Mouse (Mus musculus) liver, embryonic 13.5 days (tissue): Measurements from ENCODE around the gene Prpf31. TPM values are rescaled to one million over a fixed set of nuclear protein-coding genes. Genes with fewer than 3 reads are reported as not detected.

Experiments used
- ATAC-seq: fragments of 200-750 bp; cut with Nextera tagmentation; 2 replicates; pipeline ENCODE4 v1.8.0; 2017; ENCODE audit warnings: low read depth, mild to moderate bottlenecking, moderate number of reproducible peaks, moderate library complexity
- DNase-seq: peaks from one replicate; pipeline ENCODE4 v3.0.0; 2022
- H3K27ac ChIP-seq: fragments of 300-500 bp; sonication (generic); 2 replicates; pipeline ENCODE4 v1.5.1; 2015; ENCODE audit warnings: moderate library complexity, mild to moderate bottlenecking, inconsistent platforms
- H3K27me3 ChIP-seq: fragments of 300-500 bp; sonication (generic); 2 replicates; pipeline ENCODE4 v1.6.1; 2015; ENCODE audit warnings: mild to moderate bottlenecking, inconsistent platforms
- H3K36me3 ChIP-seq: fragments of 300-500 bp; sonication (generic); 2 replicates; pipeline ENCODE4 v1.6.1; 2015; ENCODE audit warnings: mild to moderate bottlenecking, inconsistent platforms
- H3K4me1 ChIP-seq: fragments of 300-500 bp; sonication (generic); replicated peaks from 2 replicates; pipeline ENCODE4 v1.6.1; 2015; ENCODE audit warnings: inconsistent platforms
- H3K4me2 ChIP-seq: fragments of 300-500 bp; sonication (generic); 2 replicates; pipeline ENCODE4 v1.6.1; 2015; ENCODE audit warnings: inconsistent platforms, mild to moderate bottlenecking, moderate library complexity
- H3K4me3 ChIP-seq: fragments of 300-500 bp; sonication (generic); replicated peaks from 2 replicates; pipeline ENCODE4 v1.5.1; 2015; ENCODE audit warnings: mild to moderate bottlenecking, inconsistent platforms
- H3K9ac ChIP-seq: fragments of 300-500 bp; sonication (generic); 2 replicates; pipeline ENCODE4 v1.6.1; 2015; ENCODE audit warnings: mild to moderate bottlenecking, inconsistent platforms
- H3K9me3 ChIP-seq: fragments of 300-500 bp; sonication (generic); replicated peaks from 2 replicates; pipeline ENCODE4 v1.6.1; 2016; ENCODE audit warnings: inconsistent platforms
- WGBS: fragments of 180-500 bp; shearing (Covaris S2); methylation state at CpG from one replicate; pipeline ENCODE4 v1.1.7; 2015; ENCODE audit not compliant: insufficient replicate concordance; 5-methylcytosine and 5-hydroxymethylcytosine counted together
- polyA plus RNA-seq: library from polyadenylated mRNA; unstranded; fragments of >200 nt; fragmentation: Nextera tagmentation; extraction: Ambion mirVana; gene quantifications from 2 replicates; pipeline ENCODE4 v1.2.1, GENCODE M21; 2015

Prpf31 gene
- polyA plus RNA-seq, 1 experiment from 2014 or later: 79.1 TPM

DNA sequence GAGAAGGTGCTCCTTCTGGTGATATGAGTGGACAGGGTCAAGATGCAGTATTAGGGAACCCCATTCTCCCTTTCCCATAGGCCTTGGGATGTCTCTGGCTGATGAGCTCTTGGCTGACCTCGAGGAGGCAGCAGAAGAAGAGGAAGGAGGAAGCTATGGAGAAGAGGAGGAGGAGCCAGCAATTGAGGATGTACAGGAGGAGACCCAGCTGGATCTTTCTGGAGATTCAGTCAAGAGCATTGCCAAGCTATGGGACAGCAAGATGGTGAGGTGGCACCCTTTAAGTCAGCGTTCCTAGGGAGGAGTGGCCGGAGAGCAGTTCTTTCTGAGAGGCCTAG is 662 bp downstream of the Prpf31 start:
- no peak for ATAC-seq
- H3K36me3 ChIP-seq: peaks cover 59% of the 10 kb centered on the region

DNA sequence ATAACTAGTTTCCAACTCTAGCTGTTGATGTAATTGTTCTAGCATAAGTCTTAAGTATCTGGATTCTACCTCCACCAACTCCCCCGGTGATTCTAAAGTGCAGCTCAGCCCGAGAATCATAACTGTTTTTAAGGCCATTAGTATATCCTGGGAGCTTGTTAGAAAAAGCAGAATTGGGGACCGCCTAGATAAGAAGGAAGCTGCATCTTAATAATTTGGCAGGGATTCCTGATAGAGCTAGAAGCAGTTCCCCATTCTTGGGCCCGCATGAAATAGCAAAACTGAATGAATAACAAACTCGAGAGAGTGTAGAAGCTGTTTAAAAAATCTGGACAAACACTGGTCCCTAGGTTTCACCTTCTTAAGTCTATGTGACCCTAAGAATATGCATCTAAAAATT is 13.6 kb downstream of the Prpf31 start:
- ATAC-seq (no peak), DNase-seq (no peak)
- Histone ChIP-seq H3K9me3 (no peaks in the 10 kb centered on the region), H3K4me1 (peaks cover 41% of the 10 kb centered on the region), H3K9ac (peak overlapping the region; percentile 14; the same call in 1 of the 2 replicates), H3K4me3 (peak overlapping the region; percentile 99; the same call in 1 of the 2 replicates), H3K36me3 (peaks cover 55% of the 10 kb centered on the region), H3K27me3 (no peaks in the 10 kb centered on the region), H3K4me2 (peak overlapping the region; percentile 71), H3K27ac (no peak overlapping the region)
- 38% methylated on average over 5 of the region's 5 CpGs for WGBS

More for the DNA sequence above, 662 bp downstream of the Prpf31 start:
- Histone ChIP-seq H3K9me3 (no peaks in the 10 kb centered on the region), H3K27me3 (no peaks in the 10 kb centered on the region), H3K4me3 (peak overlapping the region; percentile 78), H3K4me1 (peaks cover 28% of the 10 kb centered on the region), H3K27ac (peak overlapping the region; percentile 79), H3K4me2 (peak overlapping the region; percentile 97), H3K9ac (peak overlapping the region; percentile 81)
- 40% methylated on average over 3 of the region's 3 CpGs for WGBS
- no peak for DNase-seq

- Histone ChIP-seq H3K36me3 (peaks cover 54% of the 10 kb centered on the region), H3K9ac (peak overlapping the region; percentile 14; the same call in 1 of the 2 replicates), H3K9me3 (no peaks in the 10 kb centered on the region), H3K27ac (peak overlapping the region; percentile 86), H3K4me1 (peaks cover 46% of the 10 kb centered on the region), H3K27me3 (no peaks in the 10 kb centered on the region), H3K4me2 (peak overlapping the region; percentile 71), H3K4me3 (peak overlapping the region; percentile 99)
- DNase-seq (no peak), ATAC-seq (no peak)
- 19% methylated on average over 9 of the region's 9 CpGs for WGBS
These were observed 14.1 kb downstream of the Prpf31 start for GRCm38 (mm10) chr7:3643843-3644242.

GRCm38 (mm10) chr7:3644348-3644671 is 14.5 kb downstream of the Prpf31 start:
- Histone ChIP-seq H3K4me3 (peak overlapping the region; percentile 99), H3K4me1 (peaks cover 50% of the 10 kb centered on the region), H3K4me2 (peak overlapping the region; percentile 71), H3K27ac (peak overlapping the region; percentile 86), H3K9me3 (no peaks in the 10 kb centered on the region), H3K27me3 (no peaks in the 10 kb centered on the region), H3K36me3 (peaks cover 52% of the 10 kb centered on the region), H3K9ac (0 out of 2 replicates have a peak overlapping the region, but pooled peaks have one; percentile 14)
- no peak for DNase-seq
- under 1% methylated on average over 11 of the region's 11 CpGs for WGBS
- ATAC-seq: no peak

GRCm38 (mm10) chr7:3644672-3645487 is 15.1 kb downstream of the Prpf31 start, which contains the start of gene Cnot3:
TSS of gene Cnot3 (plus strand) at chr7:3645268.
- H3K36me3 ChIP-seq: peaks cover 51% of the 10 kb centered on the region
- H3K4me1 ChIP-seq: peaks cover 54% of the 10 kb centered on the region
- WGBS: under 1% methylated on average over 54 of the region's 58 CpGs
- ATAC-seq (peak; percentile 96), DNase-seq (peak; percentile 99)
- H3K27ac ChIP-seq: peak within 1 kb of the TSS; percentile 96
- H3K9ac ChIP-seq: peak within 1 kb of the TSS; percentile 99
- peak within 1 kb of the TSS; percentile 88 for H3K4me2 ChIP-seq
- H3K9me3 ChIP-seq: no peaks in the 10 kb centered on the region
- H3K4me3 ChIP-seq: peak within 1 kb of the TSS; percentile 99
- no peaks in the 10 kb centered on the region for H3K27me3 ChIP-seq

DNA sequence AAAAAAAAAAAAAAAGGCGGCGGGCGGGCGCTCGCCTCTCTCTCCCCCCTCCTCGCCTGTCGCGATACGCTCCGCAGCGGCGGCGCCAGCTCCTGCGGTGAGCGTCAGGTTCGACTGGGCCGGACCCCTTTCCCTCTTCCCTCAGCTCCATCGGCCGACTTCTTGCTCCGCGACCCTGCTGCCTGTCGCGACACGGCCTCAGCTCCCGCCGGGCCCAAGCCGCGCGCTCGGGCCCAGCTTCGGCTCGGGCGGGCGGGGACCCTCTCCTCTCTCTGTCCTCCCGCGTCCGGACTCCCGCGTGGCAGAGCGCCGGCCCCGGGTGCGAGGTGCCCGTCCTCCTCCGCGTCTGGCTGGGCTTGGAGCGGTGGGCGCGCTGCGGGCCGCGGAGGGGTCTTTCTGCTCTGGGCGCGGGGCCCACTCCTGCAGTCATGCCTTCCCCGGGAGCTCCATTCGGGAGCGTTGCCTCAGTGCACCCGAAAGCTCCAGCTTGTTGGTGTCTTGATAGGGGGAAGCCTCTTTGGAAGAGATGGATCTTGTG is 15.8 kb downstream of the Prpf31 start:
- H3K4me1 ChIP-seq: peaks cover 54% of the 10 kb centered on the region
- no peak for DNase-seq
- no peaks in the 10 kb centered on the region for H3K9me3 ChIP-seq
- no peaks in the 10 kb centered on the region for H3K27me3 ChIP-seq
- peak overlapping the region; percentile 99 for H3K9ac ChIP-seq
- peak overlapping the region; percentile 99 for H3K4me3 ChIP-seq
- H3K27ac ChIP-seq: peak overlapping the region; percentile 96
- H3K36me3 ChIP-seq: peaks cover 51% of the 10 kb centered on the region
- peak overlapping the region; percentile 88 for H3K4me2 ChIP-seq
- no peak for ATAC-seq
- WGBS: under 1% methylated on average over 50 of the region's 58 CpGs

GRCm38 (mm10) chr7:3646188-3646587 is 16.4 kb downstream of the Prpf31 start:
- H3K9me3 ChIP-seq: no peaks in the 10 kb centered on the region
- 13% methylated on average over 9 of the region's 9 CpGs for WGBS
- peak overlapping the region; percentile 99 for H3K9ac ChIP-seq
- no peaks in the 10 kb centered on the region for H3K27me3 ChIP-seq
- H3K4me2 ChIP-seq: peak overlapping the region; percentile 88
- H3K4me3 ChIP-seq: peak overlapping the region; percentile 99
- H3K36me3 ChIP-seq: peaks cover 51% of the 10 kb centered on the region
- H3K4me1 ChIP-seq: peaks cover 54% of the 10 kb centered on the region
- ATAC-seq: no peak
- no peak for DNase-seq
- H3K27ac ChIP-seq: peak overlapping the region; percentile 96

DNA sequence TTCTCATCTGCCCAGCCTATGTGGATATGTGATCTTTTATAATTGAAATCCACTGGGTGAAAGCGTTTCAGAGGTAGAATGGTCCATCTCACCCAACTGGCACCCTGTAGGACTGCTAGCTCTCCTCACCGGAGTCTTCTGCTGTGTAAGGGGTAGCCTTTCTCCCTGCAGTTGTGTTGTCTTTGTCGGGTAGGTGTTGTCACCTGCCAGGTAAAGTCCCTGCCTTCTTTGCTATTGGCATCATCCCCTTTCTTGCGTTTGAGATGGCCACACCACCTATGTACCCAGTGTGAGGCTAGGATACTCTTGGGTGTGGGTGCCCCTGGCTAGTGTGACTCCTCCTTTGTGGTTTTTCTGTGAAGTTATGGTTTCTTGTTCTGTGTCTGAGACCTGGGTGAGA is 16.9 kb downstream of the Prpf31 start:
- DNase-seq (no peak), ATAC-seq (no peak)
- H3K27me3 ChIP-seq: no peaks in the 10 kb centered on the region
- peaks cover 51% of the 10 kb centered on the region for H3K36me3 ChIP-seq
- 57% methylated on average over 4 of the region's 4 CpGs for WGBS
- peak overlapping the region; percentile 99 for H3K9ac ChIP-seq
- peak overlapping the region; percentile 88 for H3K4me2 ChIP-seq
- H3K4me3 ChIP-seq: peak overlapping the region; percentile 99
- peak overlapping the region; percentile 96 for H3K27ac ChIP-seq
- no peaks in the 10 kb centered on the region for H3K9me3 ChIP-seq
- peaks cover 54% of the 10 kb centered on the region for H3K4me1 ChIP-seq

- 84% methylated on average over 4 of the region's 4 CpGs for WGBS
- DNase-seq: no peak
- H3K27me3 ChIP-seq: no peaks in the 10 kb centered on the region
- no peak overlapping the region for H3K4me2 ChIP-seq
- H3K4me1 ChIP-seq: no peaks in the 10 kb centered on the region
- no peaks in the 10 kb centered on the region for H3K9me3 ChIP-seq
- peaks cover 100% of the 10 kb centered on the region for H3K36me3 ChIP-seq
- H3K27ac ChIP-seq: no peak overlapping the region
- H3K9ac ChIP-seq: no peak overlapping the region
- no peak overlapping the region for H3K4me3 ChIP-seq
- no peak for ATAC-seq
These were observed 27.2 kb downstream of the Prpf31 start for GRCm38 (mm10) chr7:3656966-3657365.

- ATAC-seq (no peak), DNase-seq (no peak)
- H3K4me3 ChIP-seq: no peak overlapping the region
- no peaks in the 10 kb centered on the region for H3K27me3 ChIP-seq
- H3K4me1 ChIP-seq: peaks cover 11% of the 10 kb centered on the region
- H3K27ac ChIP-seq: no peak overlapping the region
- no peak overlapping the region for H3K4me2 ChIP-seq
- WGBS: 90% methylated on average over 14 of the region's 14 CpGs
- no peak overlapping the region for H3K9ac ChIP-seq
- peaks cover 99% of the 10 kb centered on the region for H3K36me3 ChIP-seq
- no peaks in the 10 kb centered on the region for H3K9me3 ChIP-seq
These were observed 28.8 kb downstream of the Prpf31 start for GRCm38 (mm10) chr7:3658578-3658977.

DNA sequence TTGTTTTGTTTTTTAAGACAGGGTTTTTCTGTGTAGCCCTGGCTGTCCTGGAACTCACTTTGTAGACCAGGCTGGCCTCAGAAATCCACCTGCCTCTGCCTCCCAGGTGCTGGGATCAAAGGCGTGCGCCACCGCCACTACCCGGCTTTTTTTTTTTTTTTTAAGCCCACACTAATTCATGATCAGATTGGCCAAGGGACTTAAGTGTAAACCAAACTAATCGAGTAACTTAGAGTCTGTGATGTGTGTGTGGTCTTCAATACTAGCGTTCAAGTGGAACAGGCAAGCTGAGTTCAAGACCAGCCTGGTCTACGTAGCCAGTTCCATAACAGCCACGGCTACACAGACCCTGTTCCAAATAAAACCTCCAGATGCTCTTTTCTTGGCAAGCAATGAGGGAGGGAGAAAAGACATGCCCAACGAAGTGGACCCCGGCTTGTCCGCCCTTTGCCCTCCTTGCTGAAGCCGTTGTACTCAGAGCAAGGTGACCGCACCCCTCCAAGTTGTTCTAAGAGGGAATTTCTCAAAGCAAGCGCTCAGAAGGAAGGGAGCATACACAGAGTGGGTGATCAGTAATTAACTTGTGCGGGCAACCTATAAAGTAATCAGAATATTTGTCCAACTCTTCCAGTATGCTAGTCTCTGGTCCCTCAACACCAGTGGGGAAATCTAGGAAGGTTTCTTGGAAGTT is 34.9 kb downstream of the Prpf31 start:
- Histone ChIP-seq H3K9ac (peak overlapping the region; percentile 82), H3K36me3 (peaks cover 41% of the 10 kb centered on the region), H3K4me1 (peaks cover 48% of the 10 kb centered on the region), H3K9me3 (no peaks in the 10 kb centered on the region), H3K4me2 (peak overlapping the region; percentile 94), H3K27me3 (no peaks in the 10 kb centered on the region), H3K4me3 (peak overlapping the region; percentile 74), H3K27ac (peak overlapping the region; percentile 89)
- WGBS: 23% methylated on average over 15 of the region's 15 CpGs
- DNase-seq (peak; percentile 6), ATAC-seq (peak; percentile 30)
